Mouse (Mus musculus) kidney, postnatal 0 days (tissue): ENCODE measurements around the gene Fam19a3. TPM values are rescaled to one million over a fixed set of nuclear protein-coding genes. Genes with fewer than 3 reads are reported as not detected.
"Not testable (repeated sequence)": the region's sequence is repeated elsewhere in the genome, so short reads cannot be mapped to it uniquely, and the experiment has no call there.

Source experiments
- ATAC-seq: fragments of 200-750 bp; cut with Nextera tagmentation; replicated peaks from 2 replicates; pipeline ENCODE4 v1.8.0; 2017; ENCODE audit warnings: low read depth, moderate number of reproducible peaks, moderate TSS enrichment, moderate library complexity; ENCODE audit not compliant: low FRiP score
- DNase-seq: peaks from one replicate; pipeline ENCODE4 v3.0.0-alpha.2; 2016; ENCODE audit warnings: low spot score
- H3K27ac ChIP-seq: fragments of 300-500 bp; sonication (generic); 2 replicates; pipeline ENCODE4 v1.5.1; 2014; ENCODE audit warnings: mild to moderate bottlenecking
- H3K27me3 ChIP-seq: fragments of 300-500 bp; sonication (generic); 2 replicates; pipeline ENCODE4 v1.6.1; 2014; ENCODE audit warnings: low read length, mixed read lengths; ENCODE audit not compliant: insufficient read depth
- H3K36me3 ChIP-seq: fragments of 300-500 bp; sonication (generic); 2 replicates; pipeline ENCODE4 v1.6.1; 2014; ENCODE audit warnings: low read length, mixed read lengths; ENCODE audit not compliant: insufficient read depth
- H3K4me1 ChIP-seq: fragments of 300-500 bp; sonication (generic); replicated peaks from 2 replicates; pipeline ENCODE4 v1.6.1; 2014; ENCODE audit warnings: antibody characterized with exemption, low read length, mixed read lengths; ENCODE audit not compliant: insufficient read depth
- H3K4me2 ChIP-seq: fragments of 300-500 bp; sonication (generic); 2 replicates; pipeline ENCODE4 v1.6.1; 2014; ENCODE audit warnings: mild to moderate bottlenecking, low read length, moderate library complexity, mixed read lengths
- H3K4me3 ChIP-seq: fragments of 300-500 bp; sonication (generic); replicated peaks from 2 replicates; pipeline ENCODE4 v1.5.1; 2014; ENCODE audit warnings: low read depth, low read length
- H3K9ac ChIP-seq: fragments of 300-500 bp; sonication (generic); 2 replicates; pipeline ENCODE4 v1.6.1; 2014; ENCODE audit warnings: low read depth, low read length
- H3K9me3 ChIP-seq: fragments of 300-500 bp; sonication (generic); replicated peaks from 2 replicates; pipeline ENCODE4 v1.6.1; 2016; ENCODE audit warnings: low read length, inconsistent platforms, mixed read lengths
- CTCF ChIP-seq: IDR thresholded peaks from 2 replicates; pipeline ENCODE4 v1.5.1; 2016; ENCODE audit warnings: antibody characterized with exemption, low read depth, mild to moderate bottlenecking, moderate library complexity
- WGBS: fragments of 180-500 bp; shearing (Covaris S2); extraction: QIAGEN DNeasy Blood & Tissue Kit; methylation state at CpG from one replicate; pipeline ENCODE4 v1.1.7; 2014; 5-methylcytosine and 5-hydroxymethylcytosine counted together
- polyA plus RNA-seq: library from polyadenylated mRNA; unstranded; fragments of >200 nt; fragmentation: Nextera tagmentation; extraction: Ambion mirVana; gene quantifications from 2 replicates; pipeline ENCODE4 v1.2.1, GENCODE M21; 2015

Fam19a3 gene
- polyA plus RNA-seq, 1 experiment from 2014 or later: 0.07 TPM

- Histone ChIP-seq H3K4me2 (no peak overlapping the region), H3K9me3 (no peaks in the 10 kb centered on the region), H3K4me3 (no peak overlapping the region), H3K4me1 (no peaks in the 10 kb centered on the region), H3K27me3 (0 out of 2 replicates have a peak, but pooled peaks cover 3% of the 10 kb centered on the region), H3K36me3 (no peaks in the 10 kb centered on the region), H3K27ac (no peak overlapping the region), H3K9ac (no peak overlapping the region)
- ATAC-seq (no peak), DNase-seq (no peak)
- no peak for TF ChIP-seq CTCF
- 42% methylated on average over 3 of the region's 3 CpGs for WGBS
Observed at GRCm38 (mm10) chr3:104770918-104771317, 10.7 kb downstream of the Fam19a3 start.

- no peak overlapping the region for H3K9ac ChIP-seq
- peak; percentile 83 for TF ChIP-seq CTCF
- H3K4me3 ChIP-seq: no peak overlapping the region
- DNase-seq (peak; percentile 56), ATAC-seq (no peak)
- 58% methylated on average over 10 of the region's 10 CpGs for WGBS
- no peaks in the 10 kb centered on the region for H3K36me3 ChIP-seq
- H3K9me3 ChIP-seq: no peaks in the 10 kb centered on the region
- H3K4me2 ChIP-seq: no peak overlapping the region
- H3K27ac ChIP-seq: no peak overlapping the region
- H3K4me1 ChIP-seq: no peaks in the 10 kb centered on the region
- H3K27me3 ChIP-seq: no peaks in the 10 kb centered on the region
Observed at GRCm38 (mm10) chr3:104770035-104770434, 11.6 kb downstream of the Fam19a3 start.

GRCm38 (mm10) chr3:104769135-104769534 lies 12.5 kb downstream of the Fam19a3 start:
- TF ChIP-seq CTCF: no peak
- DNase-seq (no peak), ATAC-seq (no peak)
- H3K9me3 ChIP-seq: no peaks in the 10 kb centered on the region
- no peak overlapping the region for H3K4me2 ChIP-seq
- no peak overlapping the region for H3K9ac ChIP-seq
- 36% methylated on average over 3 of the region's 3 CpGs for WGBS
- H3K36me3 ChIP-seq: no peaks in the 10 kb centered on the region
- H3K4me3 ChIP-seq: no peak overlapping the region
- H3K27me3 ChIP-seq: no peaks in the 10 kb centered on the region
- no peak overlapping the region for H3K27ac ChIP-seq
- H3K4me1 ChIP-seq: no peaks in the 10 kb centered on the region

- no peak overlapping the region for H3K4me2 ChIP-seq
- no peaks in the 10 kb centered on the region for H3K9me3 ChIP-seq
- TF ChIP-seq CTCF: no peak
- H3K9ac ChIP-seq: no peak overlapping the region
- H3K4me1 ChIP-seq: no peaks in the 10 kb centered on the region
- DNase-seq (no peak), ATAC-seq (no peak)
- WGBS: 71% methylated on average over 4 of the region's 4 CpGs
- no peaks in the 10 kb centered on the region for H3K36me3 ChIP-seq
- no peak overlapping the region for H3K4me3 ChIP-seq
- H3K27me3 ChIP-seq: no peaks in the 10 kb centered on the region
- H3K27ac ChIP-seq: no peak overlapping the region
Observed at GRCm38 (mm10) chr3:104767716-104768115, 13.9 kb downstream of the Fam19a3 start.

GRCm38 (mm10) chr3:104767141-104767540 lies 14.5 kb downstream of the Fam19a3 start:
- ATAC-seq (no peak), DNase-seq (no peak)
- Histone ChIP-seq H3K4me3 (no peak overlapping the region), H3K4me2 (no peak overlapping the region), H3K36me3 (no peaks in the 10 kb centered on the region), H3K4me1 (no peaks in the 10 kb centered on the region), H3K9me3 (no peaks in the 10 kb centered on the region), H3K27me3 (no peaks in the 10 kb centered on the region), H3K9ac (no peak overlapping the region), H3K27ac (no peak overlapping the region)
- TF ChIP-seq CTCF: no peak
- 44% methylated on average over 2 of the region's 2 CpGs for WGBS

- no peak overlapping the region for H3K27ac ChIP-seq
- DNase-seq (no peak), ATAC-seq (no peak)
- H3K9me3 ChIP-seq: no peaks in the 10 kb centered on the region
- H3K27me3 ChIP-seq: no peaks in the 10 kb centered on the region
- H3K4me2 ChIP-seq: no peak overlapping the region
- no peak overlapping the region for H3K4me3 ChIP-seq
- WGBS: 23% methylated on average over 4 of the region's 4 CpGs
- no peaks in the 10 kb centered on the region for H3K4me1 ChIP-seq
- no peaks in the 10 kb centered on the region for H3K36me3 ChIP-seq
- peak; percentile 66 for TF ChIP-seq CTCF
- H3K9ac ChIP-seq: no peak overlapping the region
Observed at GRCm38 (mm10) chr3:104765021-104765420, 16.6 kb downstream of the Fam19a3 start.

- ATAC-seq, H3K9me3 ChIP-seq, H3K4me2 ChIP-seq, H3K27me3 ChIP-seq, H3K4me3 ChIP-seq, DNase-seq, H3K4me1 ChIP-seq, H3K36me3 ChIP-seq, H3K27ac ChIP-seq, H3K9ac ChIP-seq: not testable (repeated sequence)
- 34% methylated on average over 19 of the region's 20 CpGs for WGBS
Observed at GRCm38 (mm10) chr3:104762103-104762863, 19.4 kb downstream of the Fam19a3 start.
